Mouse (Mus musculus) retina, postnatal 1 day (tissue): ENCODE measurements around the gene Cfap43.
"Not testable (repeated sequence)": the region's sequence is repeated elsewhere in the genome, so short reads cannot be mapped to it uniquely, and the experiment has no call there.

Source experiments
- DNase-seq: peaks from one replicate; pipeline ENCODE4 v3.0.0-alpha.2; 2012

The Cfap43 gene

GRCm38 (mm10) chr19:47849735-47850134 lies 69.4 kb downstream of the Cfap43 start:
- no peak for DNase-seq

- not testable (repeated sequence) for DNase-seq
Measured at GRCm38 (mm10) chr19:47841234-47841633, 77.9 kb downstream of the Cfap43 start.

DNA sequence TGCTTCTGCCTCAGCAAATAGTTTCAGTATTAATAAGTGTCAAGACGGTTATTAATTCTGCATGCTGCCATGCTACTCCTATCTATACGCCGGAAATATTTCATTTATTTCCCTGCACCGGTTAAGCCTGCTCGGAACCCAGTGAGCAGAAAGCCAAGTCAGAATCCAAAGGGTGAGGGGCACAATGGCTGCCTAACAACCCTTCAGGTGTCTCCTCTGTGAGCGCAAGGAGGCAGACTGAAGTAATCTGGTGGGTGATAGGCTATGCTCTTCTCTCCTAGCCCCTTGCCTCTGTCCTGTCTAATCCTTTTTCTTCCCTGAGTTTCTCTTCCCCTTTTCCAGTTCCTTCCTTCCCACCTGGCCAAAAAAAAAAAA lies 81.6 kb downstream of the Cfap43 start:
- DNase-seq = no peak

DNA sequence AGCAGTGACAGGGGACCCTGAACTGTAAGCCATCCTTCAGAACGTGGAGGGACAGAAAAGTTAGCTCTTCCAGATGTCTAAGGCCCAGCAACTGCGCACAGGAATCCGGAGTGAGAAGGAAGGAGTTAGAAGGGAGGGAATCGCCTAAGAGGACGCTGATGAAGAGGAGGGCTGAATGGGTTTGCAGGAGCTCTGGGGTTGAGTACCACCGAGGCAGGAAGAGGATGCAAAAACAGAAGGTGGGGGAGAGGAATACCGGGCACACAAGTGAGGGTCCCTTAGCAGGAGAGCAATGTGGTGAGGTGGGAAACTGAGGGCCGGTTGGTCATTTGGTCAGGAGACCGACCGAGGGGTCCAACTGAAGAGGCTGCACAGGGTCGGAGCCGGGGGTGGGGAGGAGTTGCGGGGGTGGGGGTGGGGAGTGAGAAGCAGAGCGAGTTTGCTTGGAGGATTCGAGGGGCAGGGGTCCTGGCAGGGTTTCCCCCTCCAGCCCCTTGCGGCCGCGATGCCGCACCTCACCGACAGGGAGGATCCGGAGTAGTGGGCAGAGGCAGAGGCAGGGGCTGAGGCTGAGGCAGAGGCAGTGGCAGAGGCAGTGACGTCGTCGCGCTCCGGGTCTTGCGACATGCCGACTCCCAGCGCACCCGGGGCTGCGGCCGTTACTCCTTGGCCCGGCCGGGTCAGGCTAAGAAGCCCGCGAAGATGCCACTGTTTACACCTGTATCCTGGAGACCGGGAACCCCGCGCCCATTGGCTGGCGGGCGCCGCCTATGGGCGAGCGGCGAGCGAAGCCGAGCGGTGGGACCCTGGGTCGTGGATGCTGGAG lies 82.2 kb downstream of the Cfap43 start:
- DNase-seq = peak; percentile 88

DNA sequence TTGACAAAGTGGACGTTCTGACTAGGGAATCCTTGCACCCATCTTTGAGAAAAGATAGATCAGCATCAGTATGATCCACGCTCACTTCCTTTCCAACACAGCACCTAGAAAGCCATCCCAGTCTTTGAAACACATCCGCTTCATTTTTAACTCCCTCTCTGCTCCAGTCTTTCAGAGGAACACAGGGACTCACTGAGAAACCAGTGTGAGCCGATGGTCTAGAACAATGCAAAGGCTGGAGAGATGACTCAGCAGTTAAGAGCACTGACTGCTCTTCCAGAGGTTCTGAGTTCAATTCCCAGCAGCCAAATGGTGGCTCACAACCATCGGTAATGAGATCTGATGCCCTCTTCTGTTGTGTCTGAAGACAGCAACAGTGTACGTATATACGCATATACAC lies 83.3 kb downstream of the Cfap43 start:
- no peak for DNase-seq

DNA sequence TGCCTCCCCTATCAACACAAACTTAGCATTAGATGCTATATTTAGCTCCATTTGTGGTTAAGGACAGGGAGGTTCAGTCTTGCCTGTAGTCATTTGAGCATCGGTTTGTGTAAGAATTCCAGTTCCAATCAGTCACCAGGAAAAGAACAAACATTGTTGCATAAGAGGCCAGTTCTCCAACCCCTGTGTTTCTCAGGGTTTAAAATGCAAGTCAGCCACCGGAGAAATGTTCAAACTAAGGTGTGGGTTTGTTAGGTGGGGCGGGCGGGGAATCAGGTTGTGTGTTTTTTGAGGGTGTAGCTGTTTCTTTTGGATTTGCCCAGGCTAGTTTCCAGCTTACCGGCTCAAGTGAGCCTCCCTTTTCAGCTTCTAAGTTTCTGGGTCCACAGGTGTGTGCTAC lies 84.5 kb downstream of the Cfap43 start:
- DNase-seq = no peak

- DNase-seq = no peak
Measured at GRCm38 (mm10) chr19:47832316-47832715, 86.8 kb downstream of the Cfap43 start.

GRCm38 (mm10) chr19:47831111-47831510 lies 88.0 kb downstream of the Cfap43 start:
- DNase-seq = no peak

DNA sequence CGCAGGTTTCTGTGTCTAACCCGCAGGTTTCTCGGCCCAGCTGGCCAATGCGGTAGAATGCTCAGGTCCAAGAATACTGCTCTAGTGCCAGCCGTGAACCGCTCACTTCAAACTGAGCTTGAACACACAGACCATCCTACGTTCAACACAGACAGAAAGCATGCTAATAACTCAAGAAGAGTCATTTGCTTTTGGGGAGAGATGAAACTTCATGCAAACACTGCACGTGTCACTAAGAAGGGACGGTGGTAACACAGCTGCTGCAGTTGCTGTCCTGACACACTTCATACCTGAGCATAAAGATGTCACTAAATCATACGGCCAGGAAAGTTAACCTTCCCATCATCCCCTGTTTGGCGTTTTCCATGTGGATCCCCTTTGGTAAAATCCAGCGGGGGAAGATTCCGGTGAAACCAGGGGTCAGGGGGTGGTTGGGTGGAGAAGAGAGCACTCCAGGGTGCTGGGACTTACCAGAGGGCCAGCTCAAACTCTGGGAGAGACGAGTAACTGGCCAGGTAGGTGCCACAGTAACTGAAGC lies 89.1 kb downstream of the Cfap43 start:
- no peak for DNase-seq

DNA sequence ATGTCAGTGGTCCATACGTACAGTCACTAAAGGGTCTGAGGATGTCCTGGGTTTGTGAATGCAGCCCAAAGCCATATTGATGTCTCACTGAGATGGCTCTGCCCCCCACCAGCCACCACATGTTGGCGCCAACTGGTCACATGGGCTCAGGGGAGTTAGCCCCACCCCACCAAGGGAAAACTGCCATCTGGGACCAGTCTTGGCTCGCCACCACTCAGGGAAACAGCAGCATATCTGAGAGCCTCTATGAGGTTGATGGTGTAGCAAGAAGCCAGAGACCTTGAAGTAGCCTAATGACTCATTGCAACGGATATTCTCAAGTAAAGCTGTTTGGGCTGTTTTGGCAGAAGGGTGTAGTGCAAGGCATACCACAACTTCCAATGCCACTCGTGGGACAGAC lies 95.1 kb downstream of the Cfap43 start:
- DNase-seq = no peak

GRCm38 (mm10) chr19:47822143-47822796 lies 96.8 kb downstream of the Cfap43 start:
- DNase-seq = peak; percentile 30

- DNase-seq = no peak
Measured at GRCm38 (mm10) chr19:47821494-47821872, 97.6 kb downstream of the Cfap43 start.

DNA sequence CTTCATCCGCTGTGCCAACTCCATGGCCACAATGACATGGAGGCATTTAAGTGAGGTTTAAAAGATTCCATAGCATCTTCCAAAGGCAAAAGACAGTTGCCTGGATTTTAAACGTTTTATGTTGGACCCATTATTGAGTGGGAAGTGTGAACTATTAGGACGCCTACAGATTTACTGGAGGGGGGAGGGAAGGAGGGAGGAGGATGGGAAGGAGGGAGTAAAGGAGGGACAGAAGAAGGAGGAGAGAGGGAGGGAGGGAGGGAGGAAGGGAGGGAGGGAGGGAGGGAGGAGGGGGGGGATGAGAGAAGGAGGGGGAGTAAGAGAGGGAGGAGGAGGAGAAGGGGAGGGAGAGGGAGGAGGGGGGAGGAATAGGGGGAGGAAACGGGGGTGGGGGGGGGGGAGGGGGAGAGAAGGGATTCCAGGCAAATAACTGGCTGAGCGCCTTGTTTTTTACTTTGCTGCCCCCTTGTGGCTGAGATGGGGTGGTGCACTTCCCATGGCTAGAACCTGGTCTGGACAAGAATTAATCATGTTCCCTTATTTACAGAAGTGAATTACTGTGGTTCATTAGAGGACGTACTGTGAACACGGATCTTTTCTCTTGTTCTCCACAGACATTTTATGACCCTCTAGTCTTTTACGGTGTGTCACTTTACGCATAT lies 98.1 kb downstream of the Cfap43 start:
- peak; percentile 88 for DNase-seq

DNA sequence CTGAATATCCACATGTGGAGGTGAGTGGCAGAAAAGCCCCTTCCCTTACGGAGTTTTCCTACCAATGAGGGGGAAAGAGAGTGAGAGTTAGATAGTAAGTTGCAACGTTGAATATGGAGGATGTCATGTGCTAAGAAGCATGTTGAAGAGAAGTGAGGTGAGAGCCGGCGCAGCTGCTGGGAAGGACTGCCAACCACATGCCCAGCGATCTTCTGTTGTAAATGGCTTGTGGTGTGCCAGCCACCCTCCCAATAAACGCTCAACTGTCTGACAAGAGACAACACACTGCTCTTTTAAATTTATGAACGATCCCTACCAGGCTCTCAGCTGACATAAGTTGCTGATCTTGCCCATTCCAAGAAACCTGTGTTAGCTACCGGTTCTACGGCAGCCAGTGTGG lies 101.4 kb downstream of the Cfap43 start:
- no peak for DNase-seq

DNA sequence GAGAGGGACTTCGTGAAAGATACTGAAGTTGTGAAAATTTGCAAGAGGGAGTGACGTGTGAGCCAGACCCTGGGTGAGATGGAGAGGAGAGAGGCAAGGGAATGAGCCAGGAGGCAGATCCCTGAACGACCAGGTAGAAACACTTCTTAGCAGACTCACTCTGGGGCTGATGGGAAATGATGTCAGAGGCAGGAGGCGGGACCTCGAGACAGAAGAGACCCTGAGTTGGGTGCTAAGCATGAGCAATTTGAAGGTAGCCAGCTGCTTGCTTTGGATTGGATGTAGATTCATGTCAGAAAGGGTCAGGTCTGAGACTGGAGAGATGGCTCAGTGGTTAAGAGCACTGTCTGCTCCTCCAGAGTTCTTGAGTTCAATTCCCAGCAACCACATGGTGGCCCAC lies 104.4 kb downstream of the Cfap43 start:
- DNase-seq = no peak

GRCm38 (mm10) chr19:47812091-47812490 lies 107.0 kb downstream of the Cfap43 start:
- no peak for DNase-seq

GRCm38 (mm10) chr19:47798583-47798982 lies 120.5 kb downstream of the Cfap43 start:
- DNase-seq = no peak

GRCm38 (mm10) chr19:47796699-47797098 lies 122.4 kb downstream of the Cfap43 start:
- DNase-seq = no peak

GRCm38 (mm10) chr19:47795009-47795728 lies 123.9 kb downstream of the Cfap43 start:
- peak; percentile 82 for DNase-seq

DNA sequence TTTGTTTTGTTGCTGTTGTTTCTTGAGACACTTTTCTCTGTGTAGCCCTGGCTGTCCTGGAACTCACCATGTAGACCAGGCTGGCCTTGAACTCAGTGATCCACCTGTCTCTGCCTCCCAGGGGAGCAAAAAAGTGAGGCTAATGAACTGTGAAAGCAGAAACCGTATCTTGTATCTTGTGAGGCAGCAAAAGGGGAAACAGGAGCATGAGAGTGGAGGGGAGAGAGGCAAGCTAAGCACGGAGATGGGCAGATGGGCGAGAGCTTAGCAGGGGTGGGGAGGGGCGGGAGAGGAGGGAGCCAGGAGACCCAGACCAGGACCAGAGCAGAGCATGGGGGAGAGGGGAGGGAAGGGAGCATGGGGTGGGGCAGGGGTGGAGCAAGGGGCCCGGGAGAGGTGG lies 124.8 kb downstream of the Cfap43 start:
- DNase-seq = peak; percentile 74

DNA sequence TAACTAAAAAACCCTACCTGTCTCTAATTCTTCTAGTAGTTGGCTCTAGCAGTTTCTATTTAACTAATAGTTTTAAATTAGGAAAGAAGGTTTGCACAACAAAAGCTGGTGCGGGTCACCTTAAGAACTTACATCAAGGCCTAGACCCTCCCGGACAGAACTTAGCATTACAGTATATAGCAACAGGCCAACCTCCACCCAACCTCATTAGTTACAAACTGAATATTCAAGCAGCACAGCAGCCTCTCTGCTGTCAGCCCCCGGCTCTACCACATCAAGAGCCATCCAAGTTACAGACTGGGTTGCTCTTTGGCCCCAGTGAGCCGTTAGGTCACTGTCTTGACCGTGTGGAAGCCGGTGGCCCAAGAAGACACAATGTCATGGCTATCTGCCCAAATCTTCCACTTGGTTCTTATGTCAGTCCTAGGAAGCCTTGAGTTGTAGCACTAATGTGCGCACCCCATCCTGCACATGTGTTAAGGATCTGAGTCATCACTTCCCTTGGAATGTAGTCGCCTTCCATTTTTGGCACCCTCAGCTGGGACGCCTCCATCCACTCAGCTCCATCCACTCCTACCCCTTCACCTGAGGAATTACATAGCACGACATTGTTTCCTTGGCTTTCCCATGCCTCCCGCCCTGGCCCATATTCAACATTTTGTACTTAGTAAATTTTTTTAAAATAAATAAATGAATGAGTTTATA lies 128.6 kb downstream of the Cfap43 start:
- DNase-seq = no peak

DNA sequence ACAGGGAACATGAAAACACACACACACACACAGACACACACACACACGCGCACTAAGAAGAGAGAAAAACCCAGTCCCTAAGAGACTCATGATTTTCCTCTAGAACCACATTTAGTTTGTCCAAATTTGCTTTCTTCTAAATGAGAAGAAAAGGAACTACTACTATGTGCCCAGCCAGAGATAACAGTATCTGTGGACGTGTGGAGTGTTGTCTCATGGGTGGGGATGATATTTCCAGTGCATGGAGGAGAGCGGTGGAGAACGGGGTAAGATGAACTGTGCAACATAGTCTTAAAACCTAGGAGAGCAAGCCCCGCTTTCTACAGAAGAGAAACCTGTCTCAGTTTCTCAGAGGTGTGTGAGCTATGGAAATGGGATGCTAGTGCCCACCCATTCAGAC lies 135.2 kb downstream of the Cfap43 start:
- DNase-seq = no peak
